Mouse (Mus musculus): ENCODE measurements around the gene Usp6nl. TPM values are rescaled to one million over a fixed set of nuclear protein-coding genes. Genes with fewer than 3 reads are reported as not detected.

Gene Usp6nl
- total and polyA plus RNA-seq, 2 experiments from 2014 or later, result 7.8 to 16.8 TPM

GRCm38 (mm10) chr2:6331324-6332137 lies 9.1 kb downstream of the Usp6nl start:
- Histone ChIP-seq H3K36me3 (ENCODE audit: insufficient read depth, low read length) (no peaks in the 10 kb centered on the region), H3K27me3 (ENCODE audit: insufficient read depth, low read length) (no peaks in the 10 kb centered on the region), H3K4me3 (ENCODE audit: low read length) (no peak overlapping the region), H3K9me3 (ENCODE audit: low read length) (no peaks in the 10 kb centered on the region), H3K4me1 (ENCODE audit: insufficient read depth, low read length) (no peaks in the 10 kb centered on the region), H3K4me2 (ENCODE audit: low read depth, low read length) (no peak overlapping the region), H3K27ac (no peak overlapping the region), H3K9ac (replicated peaks; ENCODE audit: low read length) (no peak overlapping the region)
- DNase-seq (ENCODE audit: low spot score) (no peak), ATAC-seq (no peak)
- 80% methylated on average over 7 of the region's 7 CpGs for WGBS
- TF ChIP-seq CTCF (IDR thresholded peaks at IDR 0.05; ENCODE audit: low read depth), result no peak

GRCm38 (mm10) chr2:6333570-6333969 lies 11.1 kb downstream of the Usp6nl start:
- WGBS, result 75% methylated on average over 1 of the region's 1 CpGs
- H3K36me3 ChIP-seq (ENCODE audit: insufficient read depth, low read length), result no peaks in the 10 kb centered on the region
- ATAC-seq (no peak), DNase-seq (ENCODE audit: low spot score) (no peak)
- H3K4me3 ChIP-seq (ENCODE audit: low read length), result no peak overlapping the region
- H3K4me2 ChIP-seq (ENCODE audit: low read depth, low read length), result no peak overlapping the region
- H3K9ac ChIP-seq (replicated peaks; ENCODE audit: low read length), result no peak overlapping the region
- TF ChIP-seq CTCF (IDR thresholded peaks at IDR 0.05; ENCODE audit: low read depth), result no peak
- no peaks in the 10 kb centered on the region for H3K9me3 ChIP-seq (ENCODE audit: low read length)
- no peaks in the 10 kb centered on the region for H3K4me1 ChIP-seq (ENCODE audit: insufficient read depth, low read length)
- no peak overlapping the region for H3K27ac ChIP-seq
- H3K27me3 ChIP-seq (ENCODE audit: insufficient read depth, low read length), result no peaks in the 10 kb centered on the region

- TF ChIP-seq CTCF (IDR thresholded peaks at IDR 0.05; ENCODE audit: low read depth), result no peak
- no peaks in the 10 kb centered on the region for H3K4me1 ChIP-seq (ENCODE audit: insufficient read depth, low read length)
- DNase-seq (ENCODE audit: low spot score) (no peak), ATAC-seq (no peak)
- no peak overlapping the region for H3K9ac ChIP-seq (replicated peaks; ENCODE audit: low read length)
- no peaks in the 10 kb centered on the region for H3K9me3 ChIP-seq (ENCODE audit: low read length)
- no peaks in the 10 kb centered on the region for H3K27me3 ChIP-seq (ENCODE audit: insufficient read depth, low read length)
- no peak overlapping the region for H3K4me3 ChIP-seq (ENCODE audit: low read length)
- H3K4me2 ChIP-seq (ENCODE audit: low read depth, low read length), result no peak overlapping the region
- H3K36me3 ChIP-seq (ENCODE audit: insufficient read depth, low read length), result no peaks in the 10 kb centered on the region
- WGBS, result 95% methylated on average over 6 of the region's 6 CpGs
- no peak overlapping the region for H3K27ac ChIP-seq
Measured at GRCm38 (mm10) chr2:6334011-6334410, 11.5 kb downstream of the Usp6nl start.

- ATAC-seq, result peak; percentile 47; the same call in 1 of the 2 replicates
- H3K27ac ChIP-seq, result no peak overlapping the region
- 74% methylated on average over 14 of the region's 14 CpGs for WGBS
Measured at GRCm38 (mm10) chr2:6335032-6335735, 12.7 kb downstream of the Usp6nl start.

GRCm38 (mm10) chr2:6336013-6336412 lies 13.5 kb downstream of the Usp6nl start:
- H3K4me3 ChIP-seq (ENCODE audit: low read length), result no peak overlapping the region
- no peaks in the 10 kb centered on the region for H3K9me3 ChIP-seq (ENCODE audit: low read length)
- no peak overlapping the region for H3K9ac ChIP-seq (replicated peaks; ENCODE audit: low read length)
- DNase-seq (ENCODE audit: low spot score) (no peak), ATAC-seq (no peak)
- H3K4me2 ChIP-seq (ENCODE audit: low read depth, low read length), result no peak overlapping the region
- H3K27ac ChIP-seq, result no peak overlapping the region
- no peaks in the 10 kb centered on the region for H3K4me1 ChIP-seq (ENCODE audit: insufficient read depth, low read length)
- TF ChIP-seq CTCF (IDR thresholded peaks at IDR 0.05; ENCODE audit: low read depth), result no peak
- H3K36me3 ChIP-seq (ENCODE audit: insufficient read depth, low read length), result no peaks in the 10 kb centered on the region
- 95% methylated on average over 1 of the region's 1 CpGs for WGBS
- no peaks in the 10 kb centered on the region for H3K27me3 ChIP-seq (ENCODE audit: insufficient read depth, low read length)

More at GRCm38 (mm10) chr2:6335032-6335735, 12.7 kb downstream of the Usp6nl start:
- Histone ChIP-seq H3K27me3 (ENCODE audit: insufficient read depth, low read length) (no peaks in the 10 kb centered on the region), H3K4me3 (ENCODE audit: low read length) (no peak overlapping the region), H3K36me3 (ENCODE audit: insufficient read depth, low read length) (no peaks in the 10 kb centered on the region), H3K9me3 (ENCODE audit: low read length) (no peaks in the 10 kb centered on the region), H3K9ac (replicated peaks; ENCODE audit: low read length) (no peak overlapping the region), H3K4me1 (ENCODE audit: insufficient read depth, low read length) (no peaks in the 10 kb centered on the region), H3K4me2 (ENCODE audit: low read depth, low read length) (no peak overlapping the region)
- no peak for TF ChIP-seq CTCF (IDR thresholded peaks at IDR 0.05; ENCODE audit: low read depth)
- DNase-seq (ENCODE audit: low spot score), result no peak

- H3K27me3 ChIP-seq (ENCODE audit: insufficient read depth, low read length), result no peaks in the 10 kb centered on the region
- TF ChIP-seq CTCF (IDR thresholded peaks at IDR 0.05; ENCODE audit: low read depth), result no peak
- no peak overlapping the region for H3K27ac ChIP-seq
- DNase-seq (ENCODE audit: low spot score) (no peak), ATAC-seq (no peak)
- H3K9me3 ChIP-seq (ENCODE audit: low read length), result no peaks in the 10 kb centered on the region
- H3K4me2 ChIP-seq (ENCODE audit: low read depth, low read length), result no peak overlapping the region
- no peak overlapping the region for H3K9ac ChIP-seq (replicated peaks; ENCODE audit: low read length)
- H3K36me3 ChIP-seq (ENCODE audit: insufficient read depth, low read length), result no peaks in the 10 kb centered on the region
- 95% methylated on average over 3 of the region's 3 CpGs for WGBS
- no peaks in the 10 kb centered on the region for H3K4me1 ChIP-seq (ENCODE audit: insufficient read depth, low read length)
- H3K4me3 ChIP-seq (ENCODE audit: low read length), result no peak overlapping the region
Measured at GRCm38 (mm10) chr2:6336649-6337048, 14.2 kb downstream of the Usp6nl start.

GRCm38 (mm10) chr2:6337436-6337835 lies 15.0 kb downstream of the Usp6nl start:
- no peak overlapping the region for H3K4me2 ChIP-seq (ENCODE audit: low read depth, low read length)
- H3K27me3 ChIP-seq (ENCODE audit: insufficient read depth, low read length), result no peaks in the 10 kb centered on the region
- DNase-seq (ENCODE audit: low spot score), result no peak
- TF ChIP-seq CTCF (IDR thresholded peaks at IDR 0.05; ENCODE audit: low read depth), result no peak
- H3K9ac ChIP-seq (replicated peaks; ENCODE audit: low read length), result no peak overlapping the region
- H3K9me3 ChIP-seq (ENCODE audit: low read length), result no peaks in the 10 kb centered on the region
- H3K4me3 ChIP-seq (ENCODE audit: low read length), result no peak overlapping the region
- no peak overlapping the region for H3K27ac ChIP-seq
- no peaks in the 10 kb centered on the region for H3K4me1 ChIP-seq (ENCODE audit: insufficient read depth, low read length)
- ATAC-seq, result no peak
- WGBS, result 80% methylated on average over 2 of the region's 2 CpGs
- no peaks in the 10 kb centered on the region for H3K36me3 ChIP-seq (ENCODE audit: insufficient read depth, low read length)

All from hindbrain, postnatal 0 days (tissue).